Mouse (Mus musculus): ENCODE data around the gene Atg101.
A peak's percentile ranks its signal among the peaks of the same experiment; 100 is the strongest.

Atg101 gene

DNA sequence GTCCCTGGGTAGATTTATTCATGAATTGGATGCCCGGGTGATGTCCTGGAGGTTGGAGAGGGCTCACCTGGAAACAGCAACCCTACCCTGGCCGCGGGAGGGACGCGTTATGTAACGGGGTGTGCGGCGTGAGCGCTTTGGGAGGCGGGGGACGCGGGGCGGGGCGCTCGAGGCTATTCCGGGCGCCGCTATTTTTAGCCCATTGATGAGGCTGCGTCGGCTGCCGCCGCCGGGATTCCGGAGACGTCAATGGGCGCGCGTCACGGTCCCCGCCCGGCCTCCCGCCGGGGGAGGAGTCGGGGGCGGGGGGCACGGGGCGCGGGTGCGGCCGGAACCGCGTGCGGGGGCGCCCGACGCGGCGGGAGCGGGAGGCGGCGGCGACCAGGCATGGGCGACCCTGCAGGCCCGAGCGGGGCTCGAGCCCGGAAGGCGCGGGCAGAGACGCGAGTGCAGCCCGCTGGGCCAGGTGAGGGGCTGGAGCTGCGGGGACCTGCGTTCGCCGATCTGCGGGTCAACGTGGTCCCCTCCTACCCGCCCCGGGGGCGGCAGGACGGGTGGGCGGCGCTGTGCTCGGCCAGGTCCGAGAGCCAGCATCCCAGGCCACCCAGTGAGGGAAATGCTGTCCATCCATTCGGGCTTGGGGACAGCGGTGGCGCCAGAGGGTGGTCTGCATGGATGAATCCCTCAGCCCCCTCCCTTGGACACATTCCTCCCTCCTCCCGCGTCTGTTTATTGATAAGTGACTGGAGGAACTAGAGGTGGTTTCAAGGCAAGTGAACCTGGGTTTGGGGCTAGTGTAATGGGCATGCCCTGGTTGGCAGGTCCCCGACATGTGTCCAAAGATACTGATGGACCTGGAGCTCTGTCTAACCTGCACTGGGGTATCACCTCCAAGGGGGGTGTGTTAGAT is 29.9 kb upstream of the Atg101 start, which contains the start of gene Nr4a1:
Gene Nr4a1, plus strand, starts transcription at position 384 of the 910 bp plus-strand sequence.
- peak; percentile 40 to 69 for DNase-seq (ENCODE audit: low spot score in 2 of 2)

- no peak for DNase-seq (ENCODE audit: low spot score in 2 of 2)
These were observed 28.1 kb upstream of the Atg101 start for GRCm38 (mm10) chr15:101255842-101256462.

DNA sequence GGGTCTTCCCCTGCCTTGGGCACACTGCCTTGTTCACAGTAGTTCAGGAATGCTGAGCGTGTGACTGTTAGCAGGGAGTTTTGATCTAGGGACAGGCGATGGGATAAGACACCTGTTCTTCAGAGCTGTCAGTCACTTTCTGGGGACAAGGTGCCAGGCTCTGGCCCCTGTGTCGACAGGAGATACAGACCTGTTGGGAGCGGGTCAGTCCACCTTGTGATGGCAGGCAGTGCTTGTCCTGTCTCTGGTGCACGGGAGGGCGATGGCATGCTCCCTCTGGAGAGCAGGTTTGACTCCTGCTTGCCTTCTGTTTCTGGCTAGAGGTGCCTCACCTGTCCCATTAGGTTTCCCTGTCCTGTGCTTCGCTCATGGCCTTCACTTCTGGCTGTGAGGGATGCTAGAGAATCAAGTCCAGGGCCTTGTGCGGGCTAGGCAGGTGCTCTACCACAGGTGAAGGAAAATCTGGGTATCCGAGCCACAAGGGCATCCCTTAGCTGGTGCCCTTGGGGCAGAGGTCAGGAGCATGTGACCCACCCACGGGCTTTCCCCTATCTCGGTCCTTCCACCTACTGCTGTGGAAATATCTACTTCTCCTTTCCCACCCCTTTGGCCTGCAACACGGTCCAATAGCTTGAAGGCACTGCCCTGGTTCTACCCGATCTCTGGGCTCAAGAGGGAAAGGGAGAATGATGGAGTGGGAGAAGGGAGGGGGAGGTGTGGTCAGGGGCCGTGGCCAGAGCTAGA is 27.4 kb upstream of the Atg101 start:
- DNase-seq (ENCODE audit: low spot score in 2 of 2) = no peak

- no peak for DNase-seq (ENCODE audit: low spot score in 2 of 2)
These were observed 25.7 kb upstream of the Atg101 start for GRCm38 (mm10) chr15:101258420-101258819.

DNA sequence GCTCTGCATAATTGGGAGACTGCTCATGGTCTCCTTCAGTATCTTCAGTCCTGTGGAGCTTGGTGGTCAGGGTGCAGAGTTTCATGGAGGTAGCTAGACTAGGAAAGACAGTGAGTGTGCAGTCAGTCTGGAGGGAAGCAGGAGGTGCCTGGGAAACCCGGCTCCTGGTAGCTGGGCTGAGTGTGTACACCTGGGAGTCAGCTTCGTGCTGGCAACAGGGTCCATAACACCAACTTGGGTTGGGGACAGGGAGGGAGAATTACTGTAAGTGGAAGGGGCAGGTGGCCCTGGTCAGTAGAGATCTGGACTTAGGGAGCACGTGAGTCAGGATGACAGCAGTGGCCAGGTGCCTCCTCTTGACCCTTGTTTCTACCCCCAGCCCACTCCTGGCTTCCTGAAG is 24.1 kb upstream of the Atg101 start:
- DNase-seq (ENCODE audit: low spot score in 2 of 2) = no peak

DNA sequence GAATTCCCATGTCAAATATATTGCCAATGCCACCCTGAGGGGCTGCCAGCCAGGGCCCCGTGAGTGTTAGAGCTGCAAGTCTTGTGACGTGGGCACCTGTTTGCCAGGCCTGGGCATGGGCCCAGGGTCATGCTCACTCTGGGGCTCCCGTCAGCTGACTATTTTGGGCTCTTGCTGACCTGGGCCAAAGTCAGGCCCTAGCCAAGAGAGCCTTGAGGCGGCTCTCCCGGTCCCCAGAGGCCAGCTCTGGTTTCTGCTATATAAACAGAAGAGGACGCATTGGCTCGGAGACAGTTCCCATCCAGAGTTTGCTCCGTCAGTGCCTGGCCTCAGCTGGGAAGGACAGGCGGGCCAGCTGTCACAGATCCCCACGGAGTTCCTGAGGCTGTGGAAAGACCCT is 23.7 kb upstream of the Atg101 start:
- DNase-seq (ENCODE audit: low spot score in 2 of 2) = no peak

- no peak for DNase-seq (ENCODE audit: low spot score in 2 of 2)
These were observed 23.0 kb upstream of the Atg101 start for GRCm38 (mm10) chr15:101260874-101261622.

GRCm38 (mm10) chr15:101262502-101262901 is 21.6 kb upstream of the Atg101 start:
- DNase-seq (ENCODE audit: low spot score in 2 of 2) = no peak

DNA sequence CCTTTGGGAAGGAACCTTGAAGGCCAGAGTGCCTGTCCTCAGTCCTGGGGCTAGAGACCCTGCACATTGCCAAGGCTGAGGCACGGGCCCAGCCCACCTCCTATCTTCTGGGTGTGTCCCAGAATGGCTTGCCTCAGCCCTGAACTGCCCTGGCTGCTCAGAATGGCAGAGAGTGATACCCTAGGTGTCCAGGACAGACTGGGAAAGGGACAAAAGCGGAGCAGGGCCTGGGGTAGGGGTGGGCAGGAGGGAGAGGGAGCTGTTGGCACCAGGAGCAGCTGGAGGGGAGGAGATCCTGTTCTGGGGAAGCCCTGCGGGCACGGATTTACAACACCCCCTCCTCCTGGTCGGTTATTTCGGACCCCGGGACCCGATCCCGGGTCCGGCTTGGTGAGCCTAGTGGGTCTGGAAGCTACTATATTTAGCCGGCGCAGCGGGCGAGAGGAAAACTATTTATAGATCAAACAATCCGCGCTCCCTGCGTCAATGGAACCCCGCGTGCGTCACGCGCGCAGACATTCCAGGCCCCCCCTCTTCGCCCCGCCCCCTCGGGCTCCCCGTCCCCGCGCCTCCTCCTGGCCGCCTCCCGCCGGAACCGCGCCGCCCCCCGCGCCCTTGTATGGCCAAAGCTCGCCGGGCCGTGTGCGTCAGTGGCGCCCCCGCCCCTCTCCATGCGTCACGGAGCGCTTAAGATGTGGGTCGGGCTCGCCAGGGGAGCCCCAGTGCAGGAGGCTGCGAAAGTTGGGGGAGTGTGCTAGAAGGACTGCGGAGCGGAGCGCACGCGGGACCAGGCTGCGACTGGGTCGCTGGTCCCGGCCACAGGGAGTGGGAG is 17.7 kb upstream of the Atg101 start:
- peak; percentile 79 to 91 for DNase-seq (ENCODE audit: low spot score in 2 of 2)

DNA sequence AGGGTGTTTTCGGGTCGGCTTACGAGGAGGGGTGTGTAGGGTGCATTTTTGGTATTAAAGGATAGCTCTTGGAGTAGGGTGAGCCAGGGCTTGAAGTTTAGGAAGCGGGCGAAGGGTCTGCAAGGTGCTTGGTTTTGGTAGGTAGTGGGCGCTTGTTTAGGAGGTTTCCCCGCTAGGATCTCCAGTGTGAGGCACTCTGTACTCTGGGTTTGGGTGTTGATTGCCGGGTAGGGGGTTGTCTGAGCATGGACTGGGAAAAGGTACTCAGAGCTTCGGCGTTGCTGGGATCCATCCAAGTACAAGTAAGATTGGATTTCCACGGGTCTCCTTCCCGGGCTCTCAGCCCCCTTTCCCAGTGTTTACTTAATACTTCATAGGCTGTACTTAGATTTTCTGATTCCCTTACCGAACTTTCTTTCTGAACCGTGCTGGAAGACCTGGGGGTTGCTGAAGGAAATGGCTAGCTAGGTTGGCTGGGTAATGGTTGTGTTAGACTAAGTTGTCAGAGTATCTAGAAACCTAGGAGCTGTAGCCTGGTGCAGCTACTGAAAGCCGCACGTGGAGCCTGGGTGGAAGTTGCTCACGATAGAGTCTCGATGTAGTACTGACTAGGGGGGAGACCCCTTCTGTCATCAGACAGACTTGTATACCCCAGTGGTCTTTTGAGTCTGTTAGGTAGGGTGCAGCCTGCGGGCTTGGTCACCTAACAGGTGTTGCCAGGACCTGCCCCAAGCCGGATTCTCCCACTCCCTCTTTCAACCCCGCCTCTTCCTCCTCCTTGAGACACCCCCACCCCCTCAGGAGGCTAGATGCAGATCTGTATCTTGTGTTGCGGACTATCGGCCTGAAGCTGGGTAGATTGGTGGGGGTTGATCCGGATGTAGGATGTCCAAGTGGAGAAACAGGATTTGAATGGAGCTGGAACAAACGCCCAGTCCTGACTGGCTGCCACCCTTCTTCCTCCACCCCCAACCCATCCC is 16.7 kb upstream of the Atg101 start:
- peak; percentile 45 to 47 for DNase-seq (ENCODE audit: low spot score in 2 of 2)

GRCm38 (mm10) chr15:101270101-101270820 is 13.8 kb upstream of the Atg101 start:
- no peak for DNase-seq (ENCODE audit: low spot score in 2 of 2)

DNA sequence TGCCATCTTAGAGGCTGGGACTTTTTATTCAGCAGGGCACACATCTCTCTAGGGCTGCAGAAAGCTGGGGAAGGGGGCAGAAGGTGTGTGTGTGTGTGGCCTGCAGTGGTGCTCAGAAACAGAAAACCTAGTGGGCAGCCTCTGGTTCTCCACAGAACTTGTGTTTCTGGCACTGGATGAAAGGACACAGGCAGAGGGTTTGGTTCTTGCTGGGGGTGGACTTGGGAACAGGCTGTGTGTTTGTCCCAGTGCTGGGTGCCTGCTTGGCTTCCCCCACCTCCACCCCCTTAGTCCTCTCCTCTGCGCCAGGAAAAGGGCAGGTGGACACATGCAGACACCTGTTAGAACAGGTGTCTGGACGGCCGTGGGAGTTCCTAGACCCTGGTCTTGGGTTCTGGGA is 13.0 kb upstream of the Atg101 start:
- DNase-seq (ENCODE audit: low spot score in 2 of 2) = no peak

GRCm38 (mm10) chr15:101271513-101271912 is 12.6 kb upstream of the Atg101 start:
- no peak for DNase-seq (ENCODE audit: low spot score in 2 of 2)

- no peak for DNase-seq (ENCODE audit: low spot score in 2 of 2)
These were observed 9.7 kb upstream of the Atg101 start for GRCm38 (mm10) chr15:101274380-101274779.

GRCm38 (mm10) chr15:101277351-101277899 is 6.6 kb upstream of the Atg101 start:
- DNase-seq (ENCODE audit: low spot score in 2 of 2) = no peak

GRCm38 (mm10) chr15:101278589-101278988 is 5.5 kb upstream of the Atg101 start:
- no peak for DNase-seq (ENCODE audit: low spot score in 2 of 2)

GRCm38 (mm10) chr15:101279430-101279999 is 4.6 kb upstream of the Atg101 start:
- no peak for DNase-seq (ENCODE audit: low spot score in 2 of 2)

- no peak for DNase-seq (ENCODE audit: low spot score in 2 of 2)
These were observed 1.6 kb upstream of the Atg101 start for GRCm38 (mm10) chr15:101282471-101282870.
